Mouse (Mus musculus) thymus, postnatal 4 days (tissue): ENCODE results near the gene Clk3.

Experiments
- DNase-seq: peaks from one replicate; pipeline ENCODE4 v3.0.0; 2021

The Clk3 gene

GRCm38 (mm10) chr9:57769539-57770069, 3.9 kb upstream of the Clk3 start:
- peak; percentile 74 for DNase-seq

- DNase-seq: no peak
Observed at GRCm38 (mm10) chr9:57767231-57767630, 1.6 kb upstream of the Clk3 start.

GRCm38 (mm10) chr9:57766431-57766830, 771 bp upstream of the Clk3 start:
- no peak for DNase-seq

- DNase-seq: peak; percentile 96
Observed at GRCm38 (mm10) chr9:57764974-57765363, 691 bp downstream of the Clk3 start.

- DNase-seq: peak; percentile 77
Observed at GRCm38 (mm10) chr9:57764147-57764973, 1.3 kb downstream of the Clk3 start.

- DNase-seq: peak; percentile 72
Observed at GRCm38 (mm10) chr9:57762563-57762991, 3.1 kb downstream of the Clk3 start.

GRCm38 (mm10) chr9:57761563-57762551, 3.8 kb downstream of the Clk3 start:
- DNase-seq: peak; percentile 71

GRCm38 (mm10) chr9:57760416-57761146, 5.1 kb downstream of the Clk3 start:
- no peak for DNase-seq

- peak; percentile 84 for DNase-seq
Observed at GRCm38 (mm10) chr9:57759289-57759688, 6.4 kb downstream of the Clk3 start.

- no peak for DNase-seq
Observed at GRCm38 (mm10) chr9:57758528-57758927, 7.1 kb downstream of the Clk3 start.

- no peak for DNase-seq
Observed at GRCm38 (mm10) chr9:57757578-57757977, 8.1 kb downstream of the Clk3 start.

GRCm38 (mm10) chr9:57750901-57751300, 14.8 kb downstream of the Clk3 start:
- peak; percentile 16 for DNase-seq

GRCm38 (mm10) chr9:57748831-57749230, 16.8 kb downstream of the Clk3 start:
- no peak for DNase-seq

- no peak for DNase-seq
Observed at GRCm38 (mm10) chr9:57748137-57748536, 17.5 kb downstream of the Clk3 start.

- no peak for DNase-seq
Observed at GRCm38 (mm10) chr9:57747067-57747466, 18.6 kb downstream of the Clk3 start.

GRCm38 (mm10) chr9:57744462-57745091, 21.1 kb downstream of the Clk3 start:
- DNase-seq: peak; percentile 69

- no peak for DNase-seq
Observed at GRCm38 (mm10) chr9:57739863-57740262, 25.8 kb downstream of the Clk3 start.

- DNase-seq: no peak
Observed at GRCm38 (mm10) chr9:57733606-57734005, 32.1 kb downstream of the Clk3 start.

- DNase-seq: peak; percentile 36
Observed at GRCm38 (mm10) chr9:57728312-57728711, 37.3 kb downstream of the Clk3 start.

GRCm38 (mm10) chr9:57724701-57725100, 41.0 kb downstream of the Clk3 start:
- DNase-seq: no peak

GRCm38 (mm10) chr9:57723796-57724195, 41.9 kb downstream of the Clk3 start:
- no peak for DNase-seq

- DNase-seq: no peak
Observed at GRCm38 (mm10) chr9:57723315-57723715, 42.3 kb downstream of the Clk3 start.
